Mouse (Mus musculus) hindbrain, embryonic 11.5 days (tissue): ENCODE measurements around the gene F5. TPM values are rescaled to one million over a fixed set of nuclear protein-coding genes. Genes with fewer than 3 reads are reported as not detected.

ENCODE experiments used
- ATAC-seq: fragments of 200-750 bp; cut with Nextera tagmentation; 2 replicates; pipeline ENCODE4 v1.8.0; 2017; ENCODE audit warnings: mild to moderate bottlenecking, moderate TSS enrichment, moderate library complexity; ENCODE audit not compliant: low FRiP score
- DNase-seq: peaks from one replicate; pipeline ENCODE4 v3.0.0-alpha.2; 2015; ENCODE audit warnings: low spot score
- H3K27ac ChIP-seq: fragments of 300-500 bp; sonication (generic); 2 replicates; pipeline ENCODE4 v1.5.1; 2014; ENCODE audit warnings: mild to moderate bottlenecking, low read depth, low read length
- H3K27me3 ChIP-seq: fragments of 300-500 bp; sonication (generic); 2 replicates; pipeline ENCODE4 v1.6.1; 2014; ENCODE audit warnings: mild to moderate bottlenecking, low read length, moderate library complexity, mixed read lengths; ENCODE audit not compliant: control insufficient read depth, insufficient read depth
- H3K36me3 ChIP-seq: fragments of 300-500 bp; sonication (generic); 2 replicates; pipeline ENCODE4 v1.6.1; 2014; ENCODE audit warnings: mild to moderate bottlenecking, low read length, moderate library complexity, mixed read lengths; ENCODE audit not compliant: control insufficient read depth, insufficient read depth
- H3K4me1 ChIP-seq: fragments of 300-500 bp; sonication (generic); replicated peaks from 2 replicates; pipeline ENCODE4 v1.6.1; 2014; ENCODE audit warnings: low read length, mixed read lengths; ENCODE audit not compliant: control insufficient read depth, insufficient read depth
- H3K4me2 ChIP-seq: fragments of 300-500 bp; sonication (generic); replicated peaks from 2 replicates; pipeline ENCODE4 v1.6.1; 2014; ENCODE audit warnings: mild to moderate bottlenecking, low read depth, low read length
- H3K4me3 ChIP-seq: fragments of 300-500 bp; sonication (generic); 2 replicates; pipeline ENCODE4 v1.5.1; 2014; ENCODE audit warnings: low read depth, low read length
- H3K9ac ChIP-seq: fragments of 300-500 bp; sonication (generic); 2 replicates; pipeline ENCODE4 v1.6.1; 2014; ENCODE audit warnings: low read depth, low read length
- H3K9me3 ChIP-seq: fragments of 300-500 bp; sonication (generic); 2 replicates; pipeline ENCODE4 v1.6.1; 2016; ENCODE audit warnings: low read length; ENCODE audit not compliant: control insufficient read depth
- WGBS: fragments of 180-500 bp; shearing (Covaris S2); extraction: QIAGEN DNeasy Blood & Tissue Kit; methylation state at CpG from one replicate; pipeline ENCODE4 v1.1.7; 2014; 5-methylcytosine and 5-hydroxymethylcytosine counted together
- polyA plus RNA-seq: library from polyadenylated mRNA; unstranded; fragments of >200 nt; fragmentation: Nextera tagmentation; extraction: Ambion mirVana; gene quantifications from 2 replicates; pipeline ENCODE4 v1.2.1, GENCODE M21; 2014

Gene F5
- 0.28 TPM in 2 replicates for polyA plus RNA-seq

- H3K4me1 ChIP-seq = no peaks in the 10 kb centered on the region
- no peaks in the 10 kb centered on the region for H3K36me3 ChIP-seq
- peak; percentile 16 for DNase-seq
- 10% methylated on average over 16 of the region's 16 CpGs for WGBS
- H3K4me3 ChIP-seq = no peak within 1 kb of the TSS
- H3K9ac ChIP-seq = no peak within 1 kb of the TSS
- H3K27ac ChIP-seq = no peak within 1 kb of the TSS
- no peaks in the 10 kb centered on the region for H3K9me3 ChIP-seq
- H3K4me2 ChIP-seq = 0 out of 2 replicates have a peak within 1 kb of the TSS, but pooled peaks have one; percentile 23
- no peaks in the 10 kb centered on the region for H3K27me3 ChIP-seq
- ATAC-seq = no peak
These were observed at the start of gene F5 for GRCm38 (mm10) chr1:164151387-164152088. TSS of gene F5 (plus strand) at chr1:164151838.

DNA sequence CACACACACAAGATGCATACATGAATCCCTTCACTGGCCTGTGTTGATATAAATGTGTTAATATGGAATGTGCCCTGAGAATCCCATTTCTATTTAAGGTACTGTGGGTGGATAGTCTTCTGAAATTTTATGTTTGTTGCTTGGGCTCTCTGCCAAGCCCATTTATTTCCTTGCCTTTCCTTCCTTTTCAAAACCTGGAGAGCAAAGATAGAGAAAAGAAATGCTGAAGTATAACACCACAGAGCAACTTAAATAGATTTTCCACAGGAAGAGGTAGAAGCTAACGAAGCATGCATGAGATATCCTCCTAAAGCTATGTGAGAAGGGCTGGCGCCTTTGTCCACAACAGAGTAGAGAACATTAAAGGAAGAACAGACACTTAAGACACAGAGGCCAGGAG is 41.9 kb upstream of the F5 start:
- Histone ChIP-seq H3K9me3 (no peaks in the 10 kb centered on the region), H3K27ac (no peak overlapping the region), H3K9ac (no peak overlapping the region), H3K27me3 (no peaks in the 10 kb centered on the region), H3K4me2 (no peak overlapping the region), H3K4me1 (no peaks in the 10 kb centered on the region), H3K4me3 (no peak overlapping the region), H3K36me3 (no peaks in the 10 kb centered on the region)
- ATAC-seq (no peak), DNase-seq (no peak)
- 87% methylated on average over 2 of the region's 2 CpGs for WGBS

DNA sequence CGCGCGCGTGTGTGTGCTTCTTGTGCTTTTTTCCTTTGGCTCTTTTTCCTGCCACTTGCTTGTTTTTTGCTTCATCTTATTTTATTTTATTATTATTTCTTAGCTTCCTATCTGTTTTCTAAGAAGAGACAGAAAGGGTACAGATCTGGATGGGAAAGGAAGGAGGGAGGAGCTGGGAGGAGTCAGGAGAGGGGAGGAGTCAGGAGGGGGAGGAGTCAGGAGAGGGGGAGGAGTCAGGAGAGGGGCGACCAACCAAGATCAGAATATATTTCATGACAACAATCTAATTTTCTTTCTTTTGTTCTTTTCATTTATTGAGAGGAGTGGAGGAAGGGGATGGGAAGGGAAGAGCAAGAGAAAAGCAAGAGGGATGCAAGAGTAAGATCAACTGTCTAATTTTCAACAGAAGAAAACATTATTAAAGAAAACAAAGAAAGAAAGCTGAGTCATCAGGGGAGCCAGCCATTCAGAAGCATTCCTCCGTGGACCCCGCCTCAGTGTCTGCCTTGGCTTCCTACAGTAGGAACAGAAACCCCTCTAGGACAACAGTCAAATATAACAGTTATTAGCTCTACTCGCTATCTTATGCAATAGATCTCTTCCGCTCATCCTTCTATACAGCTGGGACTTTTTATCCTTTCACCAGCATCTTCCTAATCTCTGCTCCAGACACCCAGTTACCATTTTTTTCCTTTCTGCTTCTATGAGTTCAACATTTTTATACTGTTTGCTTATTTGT is 40.9 kb upstream of the F5 start:
- ATAC-seq = no peak
- H3K4me3 ChIP-seq = no peak overlapping the region
- 93% methylated on average over 9 of the region's 9 CpGs for WGBS

GRCm38 (mm10) chr1:164114280-164114679 is 37.4 kb upstream of the F5 start:
- no peaks in the 10 kb centered on the region for H3K4me1 ChIP-seq
- ATAC-seq (no peak), DNase-seq (no peak)
- H3K4me2 ChIP-seq = no peak overlapping the region
- H3K27ac ChIP-seq = no peak overlapping the region
- no peak overlapping the region for H3K4me3 ChIP-seq
- H3K9me3 ChIP-seq = no peaks in the 10 kb centered on the region
- no peak overlapping the region for H3K9ac ChIP-seq
- H3K27me3 ChIP-seq = no peaks in the 10 kb centered on the region
- WGBS = 85% methylated on average over 5 of the region's 5 CpGs
- no peaks in the 10 kb centered on the region for H3K36me3 ChIP-seq

More for the DNA sequence above, 40.9 kb upstream of the F5 start:
- Histone ChIP-seq H3K9ac (no peak overlapping the region), H3K27ac (no peak overlapping the region), H3K4me1 (no peaks in the 10 kb centered on the region), H3K4me2 (no peak overlapping the region), H3K36me3 (no peaks in the 10 kb centered on the region), H3K9me3 (no peaks in the 10 kb centered on the region), H3K27me3 (no peaks in the 10 kb centered on the region)
- DNase-seq = no peak

DNA sequence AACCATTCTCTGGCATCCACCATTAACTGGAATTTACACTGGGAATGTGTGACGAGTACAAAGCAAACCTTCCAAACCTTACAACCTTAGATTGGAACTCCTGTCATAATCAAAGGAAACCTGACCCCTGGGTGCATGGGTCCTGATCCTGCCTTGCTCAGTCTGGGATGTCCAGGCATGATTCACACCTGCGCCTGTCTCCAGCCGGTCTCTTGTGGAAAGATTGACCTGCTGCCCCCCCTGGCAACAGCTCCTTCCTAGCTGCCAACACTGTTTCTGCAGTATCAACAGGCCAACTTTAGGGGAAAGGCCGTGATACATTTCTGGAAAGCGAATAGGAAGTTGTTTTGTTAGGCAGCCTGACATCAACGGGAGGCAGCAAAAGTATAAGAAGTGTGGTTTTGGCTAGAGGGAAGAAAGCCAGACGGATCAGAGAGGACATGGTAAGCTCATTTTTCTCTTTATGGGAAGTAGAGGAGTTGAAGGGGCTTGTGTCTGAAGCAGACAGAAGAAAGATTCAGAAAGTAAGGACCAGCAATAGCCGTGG is 36.6 kb upstream of the F5 start, which contains the start of gene Selp:
Selp (plus strand) TSS at position 318 of the 547 bp plus-strand sequence.
- H3K9me3 ChIP-seq = no peaks in the 10 kb centered on the region
- no peaks in the 10 kb centered on the region for H3K4me1 ChIP-seq
- no peaks in the 10 kb centered on the region for H3K36me3 ChIP-seq
- DNase-seq (no peak), ATAC-seq (no peak)
- H3K9ac ChIP-seq = no peak within 1 kb of the TSS
- H3K4me2 ChIP-seq = no peak within 1 kb of the TSS
- 77% methylated on average over 8 of the region's 8 CpGs for WGBS
- H3K4me3 ChIP-seq = no peak within 1 kb of the TSS
- H3K27ac ChIP-seq = no peak within 1 kb of the TSS
- no peaks in the 10 kb centered on the region for H3K27me3 ChIP-seq

GRCm38 (mm10) chr1:164115647-164116046 is 36.0 kb upstream of the F5 start:
- Histone ChIP-seq H3K9ac (no peak overlapping the region), H3K27me3 (no peaks in the 10 kb centered on the region), H3K36me3 (no peaks in the 10 kb centered on the region), H3K27ac (no peak overlapping the region), H3K4me1 (no peaks in the 10 kb centered on the region), H3K4me2 (no peak overlapping the region), H3K4me3 (no peak overlapping the region), H3K9me3 (no peaks in the 10 kb centered on the region)
- WGBS = 85% methylated on average over 6 of the region's 6 CpGs
- DNase-seq (no peak), ATAC-seq (no peak)

- no peak overlapping the region for H3K4me2 ChIP-seq
- WGBS = 94% methylated on average over 6 of the region's 6 CpGs
- H3K9me3 ChIP-seq = no peaks in the 10 kb centered on the region
- H3K27ac ChIP-seq = no peak overlapping the region
- no peaks in the 10 kb centered on the region for H3K4me1 ChIP-seq
- no peaks in the 10 kb centered on the region for H3K36me3 ChIP-seq
- ATAC-seq = no peak
- H3K9ac ChIP-seq = no peak overlapping the region
- no peak overlapping the region for H3K4me3 ChIP-seq
- H3K27me3 ChIP-seq = no peaks in the 10 kb centered on the region
- no peak for DNase-seq
These were observed 33.8 kb upstream of the F5 start for GRCm38 (mm10) chr1:164117869-164118268.

GRCm38 (mm10) chr1:164119892-164120776 is 31.5 kb upstream of the F5 start:
- no peaks in the 10 kb centered on the region for H3K36me3 ChIP-seq
- H3K4me2 ChIP-seq = no peak overlapping the region
- H3K4me1 ChIP-seq = no peaks in the 10 kb centered on the region
- ATAC-seq = no peak
- no peaks in the 10 kb centered on the region for H3K9me3 ChIP-seq
- H3K9ac ChIP-seq = no peak overlapping the region
- H3K4me3 ChIP-seq = no peak overlapping the region
- 81% methylated on average over 3 of the region's 3 CpGs for whole genome bisulfite sequencing
- no peaks in the 10 kb centered on the region for H3K27me3 ChIP-seq
- H3K27ac ChIP-seq = no peak overlapping the region
- no peak for DNase-seq
